Mouse (Mus musculus): ENCODE measurements at regions not wholly inside any gene's neighbourhood (a gene's known extent, or its start where the extent isn't known, plus 50 kb on each side); places are given as distances from the start of the nearest gene placed in this dataset.

DNA sequence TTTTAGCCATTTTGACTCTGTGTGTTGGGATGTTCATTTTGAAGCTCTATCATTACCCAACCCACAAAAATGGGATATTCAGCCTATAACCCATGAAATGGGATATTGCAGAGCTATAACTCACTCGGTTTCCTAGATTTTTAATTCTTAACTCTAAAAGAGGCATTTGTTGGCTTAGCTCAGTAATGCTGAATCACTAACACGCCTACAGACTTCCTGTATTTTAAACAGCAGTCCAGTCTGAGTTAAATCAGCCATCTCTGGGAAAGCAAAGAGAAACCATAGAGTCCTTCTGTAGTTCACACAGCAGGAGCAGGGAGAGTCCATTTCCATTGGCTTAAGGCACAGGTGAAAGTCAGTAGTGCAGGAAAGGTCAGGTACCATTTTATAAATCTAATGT, 471.3 kb upstream of the Adgrl2 start:
- no peak for TF ChIP-seq POLR2A (IDR thresholded peaks at IDR 0.05; ENCODE audit: insufficient read depth, low read length)
- TF ChIP-seq EP300 (IDR thresholded peaks at IDR 0.05; ENCODE audit: insufficient read depth, low read depth, low read length), result no peak
